Mouse (Mus musculus): ENCODE results near the gene Rps6ka2. TPM values are rescaled to one million over a fixed set of nuclear protein-coding genes. Genes with fewer than 3 reads are reported as not detected.
"Not testable (repeated sequence)": the region's sequence is repeated elsewhere in the genome, so short reads cannot be mapped to it uniquely, and the experiment has no call there.

Rps6ka2 gene
- polyA plus RNA-seq, 1 experiment = 0.09 TPM

- TF ChIP-seq GATA1 (IDR thresholded peaks at IDR 0.05; ENCODE audit: borderline replicate concordance, low read length) = no peak
- TF ChIP-seq FLI1 (IDR thresholded peaks at IDR 0.05; ENCODE audit: low read length) = no peak
These were observed 109.3 kb downstream of the Rps6ka2 start for GRCm38 (mm10) chr17:7279251-7279650.

DNA sequence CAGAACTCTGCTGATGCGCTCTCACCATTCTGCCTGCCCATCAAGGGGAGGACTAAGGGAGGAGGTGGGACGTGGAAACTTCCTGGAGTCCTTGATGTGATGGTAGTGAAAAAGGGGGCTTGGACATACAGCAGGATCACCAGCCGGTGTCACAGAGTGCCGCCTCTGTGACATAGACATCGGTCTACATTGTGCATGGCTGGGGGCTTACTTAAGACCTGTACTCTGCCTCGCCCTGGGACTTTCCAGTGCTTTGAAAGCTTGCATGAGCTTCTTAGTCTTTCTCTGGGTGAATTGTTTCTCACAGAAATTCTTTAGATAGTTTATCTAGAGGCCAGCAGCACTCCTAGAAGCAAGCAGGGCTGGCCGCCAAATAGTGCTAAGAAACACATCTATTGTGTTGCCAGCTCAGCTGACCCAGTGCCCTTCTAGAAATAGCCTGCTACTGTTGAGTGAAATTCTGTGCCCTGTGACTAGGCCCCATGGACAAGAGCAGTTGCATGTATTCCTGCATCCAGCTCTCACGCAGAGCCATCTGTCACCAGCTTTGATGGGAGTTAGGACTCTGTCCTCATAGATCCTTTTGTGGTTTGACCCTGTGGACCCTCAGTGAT is 114.5 kb downstream of the Rps6ka2 start:
- H3K9me3 ChIP-seq = peaks cover 4% of the 10 kb centered on the region; the same call in 1 of the 2 replicates
- H3K36me3 ChIP-seq (replicated peaks; ENCODE audit: low read length) = no peaks in the 10 kb centered on the region
- H3K4me3 ChIP-seq (replicated peaks) = no peak overlapping the region
- TF ChIP-seq FLI1 (IDR thresholded peaks at IDR 0.05; ENCODE audit: low read length) (no peak), GATA1 (IDR thresholded peaks at IDR 0.05; ENCODE audit: borderline replicate concordance, low read length) (no peak)
- H3K27me3 ChIP-seq (replicated peaks) = no peaks in the 10 kb centered on the region
- H3K4me1 ChIP-seq = no peaks in the 10 kb centered on the region

More at GRCm38 (mm10) chr17:7279251-7279650, 109.3 kb downstream of the Rps6ka2 start:
- no peak overlapping the region for H3K4me3 ChIP-seq (replicated peaks)
- no peaks in the 10 kb centered on the region for H3K27me3 ChIP-seq (replicated peaks)
- no peaks in the 10 kb centered on the region for H3K36me3 ChIP-seq (replicated peaks; ENCODE audit: low read length)
- peaks cover 33% of the 10 kb centered on the region for H3K9me3 ChIP-seq
- H3K4me1 ChIP-seq = no peaks in the 10 kb centered on the region

DNA sequence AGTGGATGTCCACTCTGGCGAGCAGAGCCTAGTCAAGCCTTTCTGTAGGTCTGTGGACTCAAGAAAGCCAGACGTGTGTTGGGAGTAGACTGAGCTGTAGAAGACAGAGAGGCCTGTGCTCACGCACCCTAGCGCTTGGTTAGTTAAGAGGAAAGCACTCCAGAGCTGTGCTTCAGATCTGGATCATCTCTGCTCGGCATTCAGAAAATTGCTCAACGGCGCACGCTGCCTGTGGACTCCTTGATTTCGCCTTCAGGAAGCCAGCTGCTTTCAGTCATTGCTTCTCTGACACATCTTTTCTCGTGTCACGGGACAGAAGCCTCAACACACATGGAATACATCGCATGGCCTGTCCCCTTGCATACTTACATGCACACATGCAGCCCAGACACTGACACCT is 115.4 kb downstream of the Rps6ka2 start:
- TF ChIP-seq FLI1 (IDR thresholded peaks at IDR 0.05; ENCODE audit: low read length) (no peak), GATA1 (IDR thresholded peaks at IDR 0.05; ENCODE audit: borderline replicate concordance, low read length) (no peak)
- no peak overlapping the region for H3K4me3 ChIP-seq (replicated peaks)
- 0 out of 2 replicates have a peak, but pooled peaks cover 4% of the 10 kb centered on the region for H3K9me3 ChIP-seq
- H3K27me3 ChIP-seq (replicated peaks) = no peaks in the 10 kb centered on the region
- no peaks in the 10 kb centered on the region for H3K36me3 ChIP-seq (replicated peaks; ENCODE audit: low read length)
- H3K4me1 ChIP-seq = no peaks in the 10 kb centered on the region

DNA sequence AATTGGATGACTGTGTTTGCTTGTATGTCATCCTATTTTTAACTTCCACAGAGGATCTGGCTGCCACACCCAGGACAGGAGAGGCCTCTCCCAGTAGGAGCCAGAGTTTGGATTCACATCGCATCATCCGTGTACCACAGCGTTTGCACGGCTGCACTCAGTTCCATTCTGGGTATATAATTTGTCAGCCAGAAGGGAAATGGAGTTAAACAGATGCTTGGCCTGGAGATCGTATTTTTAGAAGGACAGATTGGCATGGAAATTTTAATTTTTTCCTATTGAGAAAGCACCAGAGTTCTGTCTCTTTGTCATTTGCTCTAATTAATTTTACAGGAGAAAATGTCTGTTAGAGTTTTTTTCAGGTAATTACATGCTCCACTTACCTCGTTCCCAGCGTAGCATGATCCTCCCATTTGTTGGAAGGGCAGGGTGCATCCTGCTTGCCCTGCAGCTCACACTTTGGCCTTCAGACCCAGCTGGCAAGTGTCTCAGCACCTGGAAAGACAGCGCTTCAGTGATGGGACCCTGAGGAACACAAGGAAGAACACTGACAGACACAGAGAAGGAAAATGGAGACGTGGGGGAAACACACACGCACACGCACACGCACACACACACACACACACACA is 116.6 kb downstream of the Rps6ka2 start:
- H3K4me1 ChIP-seq = no peaks in the 10 kb centered on the region
- H3K27me3 ChIP-seq (replicated peaks) = no peaks in the 10 kb centered on the region
- H3K9me3 ChIP-seq = 0 out of 2 replicates have a peak, but pooled peaks cover 3% of the 10 kb centered on the region
- TF ChIP-seq FLI1 (IDR thresholded peaks at IDR 0.05; ENCODE audit: low read length) (no peak), GATA1 (IDR thresholded peaks at IDR 0.05; ENCODE audit: borderline replicate concordance, low read length) (no peak)
- H3K36me3 ChIP-seq (replicated peaks; ENCODE audit: low read length) = no peaks in the 10 kb centered on the region
- H3K4me3 ChIP-seq (replicated peaks) = no peak overlapping the region

- no peak overlapping the region for H3K4me3 ChIP-seq (replicated peaks)
- H3K9me3 ChIP-seq = no peaks in the 10 kb centered on the region
- H3K4me1 ChIP-seq = no peaks in the 10 kb centered on the region
- TF ChIP-seq FLI1 (IDR thresholded peaks at IDR 0.05; ENCODE audit: low read length) (no peak), GATA1 (IDR thresholded peaks at IDR 0.05; ENCODE audit: borderline replicate concordance, low read length) (no peak)
- no peaks in the 10 kb centered on the region for H3K36me3 ChIP-seq (replicated peaks; ENCODE audit: low read length)
- H3K27me3 ChIP-seq (replicated peaks) = no peaks in the 10 kb centered on the region
These were observed 122.2 kb downstream of the Rps6ka2 start for GRCm38 (mm10) chr17:7292012-7292684.

GRCm38 (mm10) chr17:7306278-7307196 is 136.6 kb downstream of the Rps6ka2 start:
- H3K4me3 ChIP-seq (replicated peaks); H3K4me1 ChIP-seq; H3K27me3 ChIP-seq (replicated peaks); H3K36me3 ChIP-seq (replicated peaks; ENCODE audit: low read length); H3K9me3 ChIP-seq: not testable (repeated sequence)

DNA sequence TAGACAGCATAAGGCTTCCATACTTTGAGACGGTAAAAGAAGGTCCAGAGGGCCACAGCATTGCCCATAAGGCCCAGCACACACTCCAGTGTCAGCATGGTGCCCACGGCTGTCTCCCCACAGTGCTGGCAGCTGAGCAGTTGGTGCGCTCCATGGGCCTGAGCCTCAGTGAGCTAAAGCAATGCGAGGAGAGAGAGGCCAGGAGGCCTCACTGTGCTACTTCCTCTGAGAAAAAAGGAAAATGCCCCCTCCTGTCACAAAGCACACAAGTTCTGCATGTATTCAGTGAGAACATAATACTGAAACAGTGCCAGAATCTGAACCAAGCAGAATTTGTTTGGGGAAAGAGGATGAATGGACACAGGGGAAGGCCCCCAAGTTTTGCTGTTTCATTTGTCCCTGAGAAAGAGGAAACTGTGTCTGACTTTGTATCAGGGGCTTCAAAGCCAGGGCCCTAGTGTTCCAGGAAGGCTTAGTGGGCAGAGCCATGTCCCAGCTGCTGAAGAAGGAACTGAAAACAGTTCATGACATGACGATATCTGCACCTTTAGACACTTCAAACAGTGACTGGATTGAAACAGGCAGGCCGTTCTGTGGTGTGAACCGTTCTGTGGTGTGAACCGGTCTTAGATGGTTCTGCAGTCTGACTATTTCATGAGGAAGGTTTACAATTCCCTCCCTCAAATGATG is 145.9 kb downstream of the Rps6ka2 start:
- H3K36me3 ChIP-seq (replicated peaks; ENCODE audit: low read length); H3K4me3 ChIP-seq (replicated peaks); H3K27me3 ChIP-seq (replicated peaks); H3K9me3 ChIP-seq; H3K4me1 ChIP-seq: not testable (repeated sequence)

DNA sequence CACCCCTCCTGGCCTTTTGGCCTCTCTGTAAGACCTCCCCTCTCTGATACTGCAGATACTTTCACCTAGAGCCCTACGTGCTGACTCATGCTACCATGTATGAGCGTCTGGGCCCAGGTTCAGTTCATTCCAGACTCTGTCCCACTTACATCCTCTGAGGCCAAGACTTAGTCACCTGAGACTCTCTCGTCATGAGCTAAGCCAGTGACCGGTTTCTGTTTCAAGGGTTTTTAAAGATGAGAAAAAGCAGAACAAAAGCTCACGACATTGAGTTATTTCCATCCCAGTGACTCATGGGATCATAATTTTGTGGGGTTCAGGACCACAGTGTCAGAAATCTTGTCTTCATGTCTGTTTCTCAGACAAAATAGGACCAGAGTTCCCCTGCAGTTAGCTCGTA is 149.9 kb downstream of the Rps6ka2 start:
- H3K9me3 ChIP-seq; H3K36me3 ChIP-seq (replicated peaks; ENCODE audit: low read length); H3K27me3 ChIP-seq (replicated peaks); H3K4me1 ChIP-seq; H3K4me3 ChIP-seq (replicated peaks): not testable (repeated sequence)

- H3K27me3 ChIP-seq (replicated peaks); H3K9me3 ChIP-seq; H3K4me1 ChIP-seq; H3K36me3 ChIP-seq (replicated peaks; ENCODE audit: low read length); H3K4me3 ChIP-seq (replicated peaks): not testable (repeated sequence)
These were observed 154.4 kb downstream of the Rps6ka2 start, which contains the start of gene Tcp10a for GRCm38 (mm10) chr17:7324346-7324745. Gene Tcp10a, plus strand, starts transcription at chr17:7324646.

GRCm38 (mm10) chr17:7326415-7326814 is 156.5 kb downstream of the Rps6ka2 start:
- not testable (repeated sequence) for H3K4me3 ChIP-seq (replicated peaks); H3K27me3 ChIP-seq (replicated peaks); H3K36me3 ChIP-seq (replicated peaks; ENCODE audit: low read length); H3K4me1 ChIP-seq; H3K9me3 ChIP-seq

GRCm38 (mm10) chr17:7332745-7333144 is 162.8 kb downstream of the Rps6ka2 start:
- not testable (repeated sequence) for H3K36me3 ChIP-seq (replicated peaks; ENCODE audit: low read length); H3K9me3 ChIP-seq; H3K4me1 ChIP-seq; H3K27me3 ChIP-seq (replicated peaks); H3K4me3 ChIP-seq (replicated peaks)

- H3K36me3 ChIP-seq (replicated peaks; ENCODE audit: low read length); H3K4me1 ChIP-seq; H3K9me3 ChIP-seq; H3K27me3 ChIP-seq (replicated peaks); H3K4me3 ChIP-seq (replicated peaks): not testable (repeated sequence)
These were observed 167.5 kb downstream of the Rps6ka2 start for GRCm38 (mm10) chr17:7337381-7337780.

DNA sequence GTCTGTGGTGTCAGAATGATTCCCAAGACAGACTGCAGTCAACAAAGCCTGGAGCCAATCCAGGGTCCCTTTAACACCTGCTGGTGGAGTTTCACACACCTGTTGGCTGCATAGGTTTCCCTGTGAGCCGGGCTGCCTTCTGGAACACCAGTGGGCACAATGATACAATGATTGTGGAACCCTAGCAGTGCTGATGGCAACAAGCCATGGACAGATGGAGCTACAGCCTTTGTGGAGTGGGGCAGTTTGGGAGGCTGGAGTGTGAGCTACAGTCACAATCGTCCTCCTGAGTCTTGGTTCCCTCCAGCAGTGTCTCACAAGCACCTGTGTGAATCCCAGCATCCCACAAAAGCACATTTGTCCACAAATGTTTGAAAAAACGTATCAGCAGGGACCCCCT is 178.8 kb downstream of the Rps6ka2 start:
- H3K4me3 ChIP-seq (replicated peaks); H3K4me1 ChIP-seq; H3K36me3 ChIP-seq (replicated peaks; ENCODE audit: low read length); H3K27me3 ChIP-seq (replicated peaks); H3K9me3 ChIP-seq: not testable (repeated sequence)

GRCm38 (mm10) chr17:7352596-7352995 is 182.7 kb downstream of the Rps6ka2 start, which contains the start of gene Ttll2:
Gene Ttll2, minus strand, starts transcription at chr17:7352696.
- H3K36me3 ChIP-seq (replicated peaks; ENCODE audit: low read length); H3K4me1 ChIP-seq; H3K9me3 ChIP-seq; H3K27me3 ChIP-seq (replicated peaks); H3K4me3 ChIP-seq (replicated peaks): not testable (repeated sequence)
